Mouse (Mus musculus) v-Abl transformed pro-B cells (cell line): ENCODE measurements around the gene Gart.

Source experiments
- in situ Hi-C, 2 experiments: fragments of 400-800 bp; cut with MboI; formaldehyde crosslinking; loops; one replicate each; pipeline ENCODE4 v1.15.1; 2025; ENCODE audit not compliant: unreplicated experiment in 2 of 2

Gene Gart

GRCm38 (mm10) chr16:91618511-91619501 lies 27.9 kb downstream of the Gart start, which contains the start of gene Dnajc28:
Gene Dnajc28 (minus strand): TSS chr16:91619026.
- in situ Hi-C loops: no loop called here

DNA sequence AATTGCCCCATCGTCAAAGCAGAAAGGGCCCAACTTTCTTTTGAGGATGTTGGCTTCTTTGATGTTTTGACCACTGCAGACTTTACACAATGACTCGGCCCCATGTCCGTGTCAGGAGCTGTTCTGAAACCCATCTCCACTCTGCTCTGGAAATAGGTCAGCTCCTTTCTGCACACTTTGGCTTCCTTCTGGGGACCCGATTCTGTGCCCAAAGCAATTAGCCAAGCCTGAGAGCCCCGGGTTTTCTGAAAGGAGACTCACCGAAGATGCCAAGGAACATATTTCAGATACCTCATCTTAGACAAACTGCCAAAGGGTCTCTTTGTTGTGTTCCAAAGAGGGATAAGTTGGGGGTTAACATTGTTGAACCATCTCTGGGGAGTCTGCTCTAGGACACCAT lies 32.2 kb downstream of the Gart start:
- in situ Hi-C loops: no loop called here

DNA sequence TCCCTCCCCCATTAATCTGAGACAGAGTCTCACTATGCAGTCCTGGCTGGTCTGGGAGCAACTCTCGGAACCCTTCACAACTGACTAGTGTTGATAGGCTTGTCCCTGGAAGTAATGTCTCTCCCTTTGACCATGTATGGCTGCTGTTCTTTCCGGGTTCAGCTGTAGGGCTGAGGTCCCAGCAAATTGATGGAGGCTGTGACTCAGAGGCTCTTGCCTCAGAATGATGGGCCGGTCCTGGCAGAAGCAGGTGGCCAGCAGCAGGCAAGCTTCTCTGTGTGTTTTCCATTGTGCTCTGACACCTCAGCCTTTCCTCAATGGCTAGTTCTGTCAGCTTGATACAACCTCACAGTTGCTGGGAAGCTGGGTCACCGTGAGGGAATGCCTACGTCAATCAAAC lies 34.2 kb downstream of the Gart start:
- in situ Hi-C loops: no loop called here

DNA sequence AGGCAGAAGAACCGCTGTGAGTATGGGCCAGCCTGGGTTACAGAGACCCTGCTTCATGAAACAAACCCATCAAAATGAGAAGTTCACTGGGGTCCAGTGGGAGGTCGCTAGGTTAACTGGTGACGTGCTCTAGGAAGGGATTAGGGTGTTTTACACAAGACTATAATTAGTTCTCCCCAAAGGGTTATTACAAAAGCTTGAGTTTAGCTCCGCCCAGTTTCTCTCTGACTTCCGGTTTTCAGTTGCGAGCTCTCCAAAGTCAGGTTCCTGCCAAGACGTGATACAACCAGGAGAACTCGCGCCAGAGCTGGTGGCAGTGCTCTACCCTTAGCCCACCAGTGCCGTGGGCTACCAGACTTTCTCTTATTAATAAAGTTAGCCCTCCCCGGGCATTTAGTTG lies 35.5 kb downstream of the Gart start:
- in situ Hi-C loops: no loop called here

DNA sequence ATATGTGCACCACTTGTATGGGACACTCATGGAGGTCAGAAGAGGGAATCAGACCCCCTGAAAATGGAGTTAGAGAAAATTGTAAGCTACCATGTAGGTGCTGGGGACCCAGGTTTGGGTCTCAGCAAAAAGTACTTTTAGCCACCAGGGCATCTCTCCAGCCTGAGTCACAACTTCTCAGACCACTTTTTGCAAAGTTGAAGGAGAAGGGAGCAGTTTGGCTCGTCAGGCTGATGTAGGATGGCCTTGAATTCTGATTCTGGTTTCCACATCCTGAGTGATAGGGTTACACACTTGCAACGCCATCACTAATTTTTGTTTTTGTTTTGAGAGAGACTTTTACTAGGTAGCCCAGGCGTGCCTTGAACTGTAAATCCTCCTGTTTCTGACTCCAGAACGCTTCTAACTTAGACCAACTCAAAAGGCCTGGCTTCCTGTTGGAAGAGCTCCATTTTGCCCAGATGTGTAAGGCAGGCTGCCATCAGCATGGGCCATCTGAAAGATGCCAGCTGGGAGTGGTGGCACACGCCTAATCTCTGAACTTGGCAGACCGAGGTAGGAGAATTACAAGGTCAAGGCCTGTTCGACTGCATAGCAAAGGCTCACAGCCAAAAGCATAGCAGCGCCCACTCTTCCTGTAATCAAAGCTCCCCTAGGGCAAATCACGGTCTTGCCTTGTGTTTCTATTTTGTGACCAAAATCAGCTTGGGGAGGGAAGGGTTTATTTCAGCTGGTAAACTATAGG lies 37.1 kb downstream of the Gart start:
- in situ Hi-C loops: loop anchor here in 1 of 2 experiments (5.0 kb wide), 1 partner anchor 33 kb away; no protein-coding TSS in a partner anchor

GRCm38 (mm10) chr16:91606958-91607357 lies 39.8 kb downstream of the Gart start:
- in situ Hi-C loops: loop anchor here in 1 of 2 experiments (5.0 kb wide), 1 partner anchor 35 kb away; no protein-coding TSS in a partner anchor

GRCm38 (mm10) chr16:91605156-91605555 lies 41.6 kb downstream of the Gart start:
- in situ Hi-C loops: loop anchor here in 1 of 2 experiments (5.0 kb wide), 1 partner anchor 37 kb away; no protein-coding TSS in a partner anchor

DNA sequence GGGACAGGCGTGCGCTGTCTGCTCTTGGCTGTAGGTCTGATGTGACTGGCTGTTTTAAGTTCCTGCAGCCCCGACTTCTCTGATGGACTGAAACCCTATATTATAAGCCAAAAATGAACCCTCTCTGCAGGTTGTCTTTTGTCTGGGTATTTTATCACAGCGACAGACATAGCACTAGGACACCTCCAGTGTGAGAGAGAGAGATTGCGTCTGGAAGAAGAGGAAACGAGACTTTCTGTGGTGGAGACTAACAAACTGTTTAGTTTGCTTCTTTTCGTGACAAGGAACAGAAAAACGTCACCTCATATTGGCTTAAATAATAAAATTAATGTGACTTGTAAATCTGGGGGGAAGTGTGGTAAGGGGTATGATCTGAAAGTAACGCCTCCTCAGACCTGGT lies 45.1 kb downstream of the Gart start:
- in situ Hi-C loops: no loop called here

DNA sequence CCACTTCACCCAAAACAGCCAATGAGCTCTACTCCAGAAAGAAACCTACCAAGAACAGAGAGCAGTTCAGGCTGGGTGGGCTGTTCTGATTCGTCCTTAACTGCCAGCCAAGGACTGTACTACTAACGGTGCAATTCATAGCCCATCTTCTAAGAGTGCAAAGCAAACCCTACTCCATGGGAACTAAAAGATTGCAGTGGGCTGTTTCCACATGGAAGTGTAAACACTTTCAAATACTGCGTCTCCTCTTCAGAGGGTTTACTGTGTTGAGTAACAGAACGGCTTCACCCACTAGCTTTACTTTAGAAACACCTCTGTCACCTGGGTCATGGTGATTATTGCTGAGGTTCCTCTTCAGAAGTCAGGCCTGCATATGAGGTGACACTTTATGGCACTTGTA lies 45.7 kb downstream of the Gart start:
- in situ Hi-C loops: no loop called here

DNA sequence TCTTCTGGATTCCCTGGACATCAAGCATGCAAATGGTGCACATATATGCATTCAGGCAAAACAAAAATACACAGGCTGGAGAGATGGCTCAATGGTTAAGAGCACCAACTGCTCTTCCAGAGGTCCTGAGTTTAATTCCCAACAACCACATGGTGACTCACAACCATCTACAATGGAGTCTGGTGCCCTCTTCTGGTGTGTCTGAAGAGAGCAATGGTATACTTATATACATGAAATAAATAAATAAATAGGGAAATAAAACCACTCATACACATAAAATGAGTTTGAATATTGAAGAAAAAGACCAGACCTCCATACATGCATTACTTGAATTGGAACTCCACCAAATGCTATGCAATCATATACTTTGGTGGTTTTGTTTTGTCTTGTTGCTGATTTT lies 47.5 kb downstream of the Gart start:
- in situ Hi-C loops: loop anchor here in 1 of 2 experiments (25.0 kb wide), 1 partner anchor 512 kb away; the partner anchor contains the start of gene 4932438H23Rik

DNA sequence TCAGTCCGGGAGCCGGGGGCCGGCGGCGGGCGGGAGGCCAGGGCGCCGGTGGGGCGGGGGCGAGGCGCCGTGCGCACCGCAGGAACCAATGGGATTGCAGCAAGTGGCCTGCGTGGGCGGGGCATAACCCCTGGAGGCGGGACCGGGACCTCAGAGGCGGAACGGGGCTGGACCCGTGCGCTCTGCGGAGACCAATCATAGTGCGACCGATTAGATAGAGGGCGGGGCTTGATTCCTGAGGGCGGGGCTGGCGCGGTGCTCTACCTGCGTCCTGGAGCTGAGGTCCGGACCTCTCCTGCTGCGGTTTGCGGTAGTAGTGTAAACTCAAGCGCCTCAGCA lies 49.1 kb downstream of the Gart start, which contains the start of gene Tmem50b:
TSS of gene Tmem50b (minus strand) at position 129 of the 339 bp plus-strand sequence.
- in situ Hi-C loops: loop anchor here in 1 of 2 experiments (25.0 kb wide), 1 partner anchor 510 kb away; the partner anchor contains the start of gene 4932438H23Rik

DNA sequence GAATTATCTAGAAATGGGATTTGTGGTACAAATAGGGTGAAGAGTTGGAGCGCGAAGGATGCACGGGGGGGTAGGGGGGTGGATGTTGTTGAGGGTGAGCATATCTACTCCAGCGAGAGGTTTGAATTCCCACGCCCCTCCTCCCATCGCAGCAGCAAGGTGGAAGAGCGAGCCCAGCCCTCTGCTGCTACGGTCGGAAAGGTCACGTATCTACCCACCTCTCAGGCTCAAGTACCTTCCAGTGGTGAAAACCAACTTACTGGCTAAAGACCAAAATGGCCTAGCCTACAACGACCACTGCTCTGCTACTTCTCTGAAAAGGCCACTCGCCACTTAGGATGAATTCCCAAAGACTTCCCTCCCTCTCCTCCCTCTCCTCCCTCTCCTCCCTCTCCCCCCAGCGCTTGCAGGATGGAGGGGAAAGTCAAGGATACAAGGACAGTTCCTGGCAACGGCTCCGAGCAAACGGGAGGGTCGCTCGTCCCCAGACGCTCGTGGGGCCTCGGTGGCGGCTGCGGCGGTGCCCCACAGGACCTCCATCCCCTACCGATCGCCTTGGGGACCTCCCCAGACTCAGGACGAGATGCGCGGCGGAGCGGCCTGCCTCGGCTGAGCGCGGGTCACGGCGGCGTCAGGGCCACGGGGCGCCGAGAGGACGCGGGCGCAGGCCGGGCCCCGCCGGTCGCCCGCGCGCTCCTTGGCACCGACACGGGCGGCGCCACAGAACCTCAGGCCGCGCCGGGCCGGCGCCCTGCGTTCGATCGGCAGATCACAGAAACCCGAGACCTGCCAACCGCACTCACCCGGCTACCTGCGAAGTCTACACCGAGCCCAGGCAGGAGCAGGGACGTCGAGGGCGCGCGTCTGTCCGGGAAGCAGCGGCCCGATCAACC lies 49.7 kb downstream of the Gart start:
- in situ Hi-C loops: loop anchor here in 1 of 2 experiments (25.0 kb wide), 1 partner anchor 510 kb away; the partner anchor contains the start of gene 4932438H23Rik

GRCm38 (mm10) chr16:91596397-91596778 lies 50.4 kb downstream of the Gart start:
- in situ Hi-C loops: loop anchor here in 1 of 2 experiments (25.0 kb wide), 1 partner anchor 509 kb away; the partner anchor contains the start of gene 4932438H23Rik

- in situ Hi-C loops: loop anchor here in 1 of 2 experiments (25.0 kb wide), 1 partner anchor 508 kb away; the partner anchor contains the start of gene 4932438H23Rik
Measured at GRCm38 (mm10) chr16:91595076-91595475, 51.7 kb downstream of the Gart start.

DNA sequence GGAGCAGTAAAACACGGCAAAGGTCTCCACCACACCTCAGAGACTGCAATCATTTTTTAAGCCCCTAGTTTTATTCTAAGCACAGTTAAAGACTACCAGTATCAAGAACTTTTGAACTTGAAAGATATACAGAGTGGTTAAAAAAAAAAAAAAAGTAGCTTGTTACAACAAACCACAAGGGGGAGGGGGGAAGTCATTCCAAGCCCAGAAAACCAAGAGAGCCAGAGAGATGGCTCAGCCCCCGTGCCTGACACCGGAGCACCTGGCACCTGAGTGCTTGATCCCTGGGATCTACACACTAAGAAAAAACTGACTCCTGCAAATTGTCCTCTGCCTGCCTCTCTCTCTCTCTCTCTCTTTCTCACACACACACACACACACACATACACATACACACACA lies 53.5 kb downstream of the Gart start:
- in situ Hi-C loops: loop anchor here in 1 of 2 experiments (25.0 kb wide), 1 partner anchor 506 kb away; the partner anchor contains the start of gene 4932438H23Rik

DNA sequence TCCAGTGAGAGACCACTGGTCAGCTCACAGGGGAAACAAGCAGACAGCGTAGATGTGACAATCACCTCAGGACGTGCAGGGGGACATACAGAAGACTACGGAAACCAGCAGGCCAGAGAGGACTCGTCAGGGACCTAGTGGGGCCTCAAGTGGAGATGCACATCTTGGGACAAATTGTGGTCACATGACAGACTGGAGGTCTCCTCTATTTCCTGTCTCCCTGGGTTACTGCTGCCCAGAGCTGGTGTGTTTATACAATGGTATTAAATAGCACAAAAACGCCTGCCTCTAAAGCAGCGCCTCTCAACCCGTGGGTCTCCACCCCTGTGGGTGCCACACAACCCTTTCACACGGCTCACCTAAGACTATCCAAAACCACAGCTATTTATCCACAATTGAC lies 54.6 kb downstream of the Gart start:
- in situ Hi-C loops: loop anchor here in 1 of 2 experiments (25.0 kb wide), 1 partner anchor 505 kb away; the partner anchor contains the start of gene 4932438H23Rik

DNA sequence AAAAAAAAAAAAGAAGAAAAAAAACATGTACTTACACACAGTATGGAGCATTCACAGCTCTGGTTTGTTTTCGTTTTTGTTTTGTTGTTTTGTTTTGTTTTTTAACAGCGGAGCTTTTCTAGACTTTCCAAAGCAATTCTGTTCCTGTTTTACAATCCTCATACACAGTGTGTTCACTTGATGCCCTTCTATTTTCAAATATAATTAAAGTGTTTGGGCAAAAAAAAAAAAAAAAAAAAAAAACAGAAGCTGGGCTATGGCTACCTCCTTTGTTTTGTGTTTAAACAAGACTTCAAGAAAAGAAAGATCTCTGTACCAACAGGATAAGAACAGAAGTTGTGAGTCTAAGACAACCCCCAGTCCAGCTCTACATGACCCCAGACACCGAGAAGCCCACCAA lies 58.0 kb downstream of the Gart start:
- in situ Hi-C loops: loop anchor here (5.0 to 25.0 kb wide), 4 partner anchors 104 to 504 kb away; partner anchors contain the start of gene 4932438H23Rik (in 1 of the 2)

- in situ Hi-C loops: loop anchor here (5.0 to 25.0 kb wide), 4 partner anchors 104 to 503 kb away; partner anchors contain the start of gene 4932438H23Rik (in 1 of the 2)
Measured at GRCm38 (mm10) chr16:91587730-91588453, 58.9 kb downstream of the Gart start.
